Mouse (Mus musculus) left cerebral cortex, adult 9 months (tissue): ENCODE measurements at regions not wholly inside any gene's neighbourhood (a gene's known extent, or its start where the extent isn't known, plus 50 kb on each side); places are given as distances from the start of the nearest gene placed in this dataset.

Experiments used
- DNase-seq, 2 experiments: peaks; one replicate each; pipeline ENCODE4 v3.0.0; 2022; ENCODE audit warnings: low spot score in 2 of 2

- DNase-seq, result no peak
These were observed 175.9 kb upstream of the Jarid2 start for GRCm38 (mm10) chr13:44553363-44553762.

GRCm38 (mm10) chr13:44554686-44555463, 174.4 kb upstream of the Jarid2 start:
- DNase-seq, result no peak

DNA sequence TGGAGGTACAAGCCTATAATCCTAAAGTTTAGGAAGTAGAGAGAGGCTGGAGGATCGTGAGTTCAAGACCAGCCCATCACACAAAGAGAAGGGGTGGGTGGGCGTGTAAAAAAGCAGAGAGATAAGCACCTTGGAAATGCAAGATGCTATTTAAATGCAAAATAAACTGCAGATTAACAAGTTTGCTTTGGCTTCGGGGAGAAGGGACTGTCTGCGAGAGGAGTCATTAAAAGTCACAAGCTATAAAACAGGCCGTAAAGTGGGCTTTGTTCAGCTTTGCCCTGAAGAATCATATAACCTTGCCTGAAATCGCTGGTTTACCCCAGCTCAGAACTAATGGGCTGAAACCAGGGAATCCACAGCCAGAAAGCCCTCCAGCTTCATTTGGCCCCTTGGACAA, 173.3 kb upstream of the Jarid2 start:
- DNase-seq, result no peak

- DNase-seq, result peak in 1 of 2 experiments; percentile 63
These were observed 171.2 kb upstream of the Jarid2 start for GRCm38 (mm10) chr13:44558051-44558450.

DNA sequence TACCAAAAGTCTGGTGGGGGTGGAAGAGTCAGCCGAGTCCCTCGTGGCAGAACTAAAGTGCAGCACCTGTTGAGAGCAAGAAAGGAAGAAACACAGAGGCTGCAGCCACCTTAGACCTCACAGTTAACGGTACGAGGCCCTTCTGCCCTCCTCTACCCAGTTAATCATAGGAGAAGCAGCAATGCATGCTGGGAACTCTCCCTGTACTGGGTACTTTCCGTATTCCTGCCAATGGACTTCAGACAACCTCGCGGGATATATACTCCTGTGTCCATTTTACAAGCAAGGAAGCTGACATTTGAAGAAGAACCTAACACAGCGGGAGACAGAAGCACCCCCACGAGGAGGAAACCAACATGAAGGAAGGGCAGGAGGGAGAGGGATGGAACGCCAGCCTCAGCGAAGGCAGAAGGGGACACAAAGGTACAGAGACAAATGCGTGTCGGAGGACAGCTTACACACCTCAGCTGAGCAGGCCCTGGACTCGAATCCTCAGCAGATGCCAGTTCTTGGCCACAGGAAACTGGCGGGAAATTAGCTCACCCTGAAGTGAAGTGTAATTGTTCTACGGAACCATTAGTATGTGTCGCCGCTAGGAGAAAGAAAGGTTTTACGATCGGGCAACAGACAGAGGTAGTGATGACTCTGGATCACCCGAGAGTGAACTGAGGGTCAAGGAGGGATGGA, 170.6 kb upstream of the Jarid2 start:
- no peak for DNase-seq

- no peak for DNase-seq
These were observed 170.1 kb upstream of the Jarid2 start for GRCm38 (mm10) chr13:44559178-44559565.

GRCm38 (mm10) chr13:44559706-44560105, 169.6 kb upstream of the Jarid2 start:
- DNase-seq, result no peak

GRCm38 (mm10) chr13:44564705-44565104, 164.6 kb upstream of the Jarid2 start:
- DNase-seq, result no peak

DNA sequence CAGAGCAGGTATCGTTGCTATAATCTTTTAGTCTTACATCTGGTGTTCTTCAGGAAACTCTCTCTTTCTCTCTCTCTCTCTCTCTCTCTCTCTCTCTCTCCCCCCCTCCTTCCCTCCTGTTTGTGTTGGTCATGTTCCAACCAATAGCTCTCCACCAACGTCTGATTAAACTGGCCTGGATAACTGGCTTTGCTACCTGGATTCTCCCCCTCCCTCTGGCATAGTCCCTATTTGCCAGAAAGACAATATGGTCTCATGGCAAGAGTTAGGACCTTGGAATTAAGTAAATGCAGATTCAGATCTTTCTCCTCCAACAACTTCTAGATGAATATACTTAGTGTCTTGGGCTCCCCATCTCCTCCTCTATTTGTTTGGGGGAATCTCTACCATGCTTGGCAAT, 161.6 kb upstream of the Jarid2 start:
- DNase-seq, result no peak

DNA sequence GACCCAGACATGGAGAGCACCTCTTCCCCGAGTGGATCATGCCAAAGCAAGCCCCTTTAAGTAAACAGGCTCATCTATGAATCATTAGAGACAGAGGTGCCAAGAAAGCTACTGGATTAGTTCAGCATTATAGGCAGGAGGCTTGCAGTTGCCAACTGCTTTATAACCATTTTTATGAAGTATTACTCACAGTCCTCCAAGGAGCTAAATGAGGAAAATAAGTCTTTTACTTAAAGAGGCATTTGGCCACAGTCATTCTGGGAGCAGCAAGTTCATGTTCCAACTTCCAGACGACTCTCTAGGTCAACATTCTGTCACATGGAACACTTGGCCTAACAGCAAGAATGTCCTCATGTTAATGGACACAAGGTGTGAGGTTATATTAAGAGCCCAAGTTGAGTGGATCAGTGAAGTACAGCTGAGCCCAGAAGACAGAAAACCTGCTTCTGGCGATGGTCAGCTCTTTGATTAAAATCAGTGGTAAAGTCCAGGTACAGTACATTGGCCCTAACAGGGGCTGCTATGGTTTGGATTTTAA, 160.0 kb upstream of the Jarid2 start:
- no peak for DNase-seq

DNA sequence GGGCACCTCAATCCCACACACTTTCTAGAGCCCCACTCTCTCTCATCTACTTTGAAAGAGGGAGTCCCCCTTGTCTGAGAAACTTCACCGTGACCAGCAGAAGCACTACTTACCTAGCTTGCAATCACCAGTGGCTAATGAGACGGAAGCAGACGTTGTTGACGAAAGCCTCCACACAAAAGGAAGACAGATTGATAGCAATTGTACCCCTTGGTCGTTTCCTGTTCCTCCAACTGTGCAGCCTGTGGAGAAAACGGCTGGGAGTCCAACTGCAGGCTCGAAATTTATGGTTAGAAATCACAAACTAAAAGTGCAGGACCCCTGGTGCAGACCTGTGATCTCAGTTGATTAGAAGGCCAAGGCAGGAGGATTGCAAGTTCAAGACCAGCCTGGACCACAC, 155.8 kb upstream of the Jarid2 start:
- DNase-seq, result no peak

- no peak for DNase-seq
These were observed 150.1 kb upstream of the Jarid2 start for GRCm38 (mm10) chr13:44579215-44579614.

- DNase-seq, result no peak
These were observed 149.0 kb upstream of the Jarid2 start for GRCm38 (mm10) chr13:44580156-44580736.

DNA sequence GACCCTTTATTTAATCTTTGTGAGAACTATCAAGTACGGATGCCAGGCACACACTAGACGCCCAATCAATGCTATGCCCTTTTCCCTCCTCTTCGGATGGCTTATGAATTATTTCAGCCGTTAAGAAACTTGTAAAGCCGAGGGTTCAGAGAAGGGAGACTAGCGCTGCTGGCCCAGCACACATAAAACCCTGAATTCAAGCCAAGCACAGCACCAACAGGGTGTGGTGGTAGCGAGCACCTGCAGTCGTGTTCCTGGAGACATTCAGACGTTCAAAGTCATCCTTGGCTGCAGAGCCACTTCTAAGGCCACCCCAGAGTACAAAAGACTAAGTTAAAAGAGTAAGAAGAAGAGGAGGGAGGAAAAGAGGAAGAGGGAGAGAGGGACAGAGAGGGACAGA, 148.5 kb upstream of the Jarid2 start:
- no peak for DNase-seq

DNA sequence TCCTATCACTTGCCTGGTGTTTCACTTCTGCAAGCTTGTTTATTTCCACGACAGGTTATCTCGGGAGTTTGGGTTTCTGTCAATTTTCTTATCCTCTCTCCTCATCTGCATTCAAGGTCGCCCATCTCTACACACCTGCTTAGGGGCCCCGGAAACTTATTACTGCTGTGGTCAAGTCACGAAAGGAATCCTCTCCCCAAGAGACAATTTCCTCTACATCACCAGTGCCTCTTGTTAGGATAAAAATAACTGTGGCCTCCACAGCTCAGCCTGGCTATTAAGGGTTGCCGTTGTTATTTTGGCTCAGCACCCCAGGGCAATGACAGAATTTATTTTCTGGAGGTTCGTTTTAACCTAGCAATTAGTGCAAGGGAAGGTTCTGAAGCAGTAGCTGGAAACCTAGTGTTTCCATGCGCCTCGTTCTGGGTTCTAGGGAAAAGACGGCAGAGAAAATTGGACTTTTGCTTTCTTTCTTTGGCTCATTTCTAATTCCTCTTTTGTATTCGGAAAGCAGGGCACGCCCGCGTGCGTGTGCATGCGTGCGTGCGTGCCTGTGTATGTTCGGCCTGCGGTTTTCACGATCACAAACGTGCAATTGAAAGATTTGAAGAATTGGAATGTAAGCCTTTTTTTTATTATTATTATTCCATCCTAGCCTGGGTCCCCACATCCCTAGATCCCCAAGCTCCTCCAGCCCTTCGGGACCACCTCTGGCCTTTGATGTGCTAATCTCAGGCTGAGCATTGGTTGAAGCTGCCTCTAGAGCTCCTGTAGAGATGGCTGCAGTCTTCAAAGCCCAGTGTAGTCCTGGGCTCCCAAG, 147.1 kb upstream of the Jarid2 start:
- DNase-seq, result no peak

- DNase-seq, result no peak
These were observed 146.5 kb upstream of the Jarid2 start for GRCm38 (mm10) chr13:44582767-44583085.

- no peak for DNase-seq
These were observed 145.7 kb upstream of the Jarid2 start for GRCm38 (mm10) chr13:44583614-44584013.

GRCm38 (mm10) chr13:44584151-44584550, 145.1 kb upstream of the Jarid2 start:
- DNase-seq, result no peak

GRCm38 (mm10) chr13:44584551-44584950, 144.7 kb upstream of the Jarid2 start:
- DNase-seq, result no peak

- DNase-seq, result no peak
These were observed 141.4 kb upstream of the Jarid2 start for GRCm38 (mm10) chr13:44587846-44588245.

- no peak for DNase-seq
These were observed 134.6 kb upstream of the Jarid2 start for GRCm38 (mm10) chr13:44594645-44595044.

DNA sequence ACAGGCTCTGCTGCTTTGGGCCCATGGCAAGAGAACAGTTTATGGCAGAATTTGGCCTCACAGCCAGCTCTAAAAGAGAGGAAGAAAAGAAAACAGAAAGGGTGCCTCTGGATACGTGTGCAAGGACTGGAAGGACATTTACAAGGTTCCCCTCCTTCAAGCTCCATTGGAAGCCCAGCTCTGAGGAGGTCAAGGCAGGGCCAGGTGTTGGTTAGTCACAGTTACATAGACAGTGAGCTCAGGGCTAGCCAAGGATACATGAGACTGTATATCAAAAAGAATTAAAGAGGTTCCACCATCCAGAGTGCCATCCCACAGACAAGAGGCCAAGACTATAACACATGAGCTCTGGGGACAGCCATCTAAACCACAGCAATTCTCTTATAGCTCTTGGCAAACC, 131.6 kb upstream of the Jarid2 start:
- no peak for DNase-seq
